Mouse (Mus musculus): ENCODE measurements around the gene Rrm2. TPM values are rescaled to one million over a fixed set of nuclear protein-coding genes. Genes with fewer than 3 reads are reported as not detected.

The Rrm2 gene
- total RNA-seq (2023) = 100 to 1,000 TPM in 1 of 2 experiments, 10 to 100 TPM in 1; 97.5 to 118 TPM

GRCm38 (mm10) chr12:24707954-24708823 is at the start of gene Rrm2:
TSS of gene Rrm2 (plus strand) at chr12:24708241.

GRCm38 (mm10) chr12:24681286-24682023 is 26.6 kb upstream of the Rrm2 start, which contains the start of gene Cys1:
TSS of gene Cys1 (minus strand) at chr12:24681813.

Other genes with a start within 250 kb of the Rrm2 start
- gene Taf1b, start 209.9 kb upstream of the Rrm2 start, total RNA-seq (2023) = 10 to 100 TPM; 21.2 to 23.8 TPM
- gene Grhl1, start 136.0 kb upstream of the Rrm2 start, total RNA-seq (2023) = 1 to 10 TPM; 1.3 to 1.4 TPM
- gene Klf11, start 57.0 kb upstream of the Rrm2 start, total RNA-seq (2023) = 10 to 100 TPM; 30.7 to 39.2 TPM
- not detected for gene Cys1, start 26.4 kb upstream of the Rrm2 start, total RNA-seq (2023)
- gene Mboat2, start 122.6 kb downstream of the Rrm2 start, total RNA-seq (2023) = 1 to 10 TPM in 1 of 2 experiments, under 1 TPM in 1; 0.75 to 2.6 TPM